Mouse (Mus musculus) ES-Bruce4 (cell line): ENCODE measurements around the gene Rbms3. TPM values are rescaled to one million over a fixed set of nuclear protein-coding genes. Genes with fewer than 3 reads are reported as not detected.

ENCODE experiments used
- H3K27ac ChIP-seq: 2 replicates; pipeline ENCODE4 v1.5.1; 2012; ENCODE audit warnings: low read length, inconsistent platforms; ENCODE audit not compliant: insufficient read depth
- H3K27me3 ChIP-seq: 2 replicates; pipeline ENCODE4 v1.6.1; 2012; ENCODE audit warnings: mild to moderate bottlenecking, low read length, inconsistent platforms; ENCODE audit not compliant: control insufficient read depth, poor library complexity, insufficient read depth, severe bottlenecking
- H3K36me3 ChIP-seq: 2 replicates; pipeline ENCODE4 v1.6.1; 2012; ENCODE audit warnings: inconsistent platforms, mild to moderate bottlenecking, low read length, moderate library complexity; ENCODE audit not compliant: control insufficient read depth, poor library complexity, insufficient read depth, severe bottlenecking
- H3K4me1 ChIP-seq: one replicate; pipeline ENCODE4 v1.8.1; 2011; ENCODE audit warnings: low read length; ENCODE audit not compliant: control insufficient read depth, insufficient read depth
- H3K4me3 ChIP-seq: 2 replicates; pipeline ENCODE4 v1.5.1; 2011; ENCODE audit warnings: low read depth, mild to moderate bottlenecking, low read length
- H3K9ac ChIP-seq: 2 replicates; pipeline ENCODE4 v1.6.1; 2012; ENCODE audit warnings: low read depth, mild to moderate bottlenecking, inconsistent platforms; ENCODE audit not compliant: poor library complexity, severe bottlenecking
- H3K9me3 ChIP-seq: replicated peaks from 2 replicates; pipeline ENCODE4 v1.6.1; 2012; ENCODE audit warnings: mild to moderate bottlenecking, low read length, inconsistent platforms; ENCODE audit not compliant: control insufficient read depth, poor library complexity, insufficient read depth, severe bottlenecking
- CTCF ChIP-seq: IDR thresholded peaks from one replicate; pipeline ENCODE4 v1.8.1; 2011; ENCODE audit warnings: low read depth, low read length
- EP300 ChIP-seq: IDR thresholded peaks from 2 replicates; pipeline ENCODE4 v1.6.1; 2011; ENCODE audit warnings: low read depth, low read length; ENCODE audit not compliant: insufficient read depth
- POLR2A ChIP-seq: IDR thresholded peaks from one replicate; pipeline ENCODE4 v1.8.1; 2011; ENCODE audit warnings: low read length; ENCODE audit not compliant: insufficient read depth
- polyA plus RNA-seq: library from polyadenylated mRNA; stranded (reverse); fragments of >200 nt; gene quantifications from 2 replicates; pipeline ENCODE4 v1.2.4, GENCODE M21; 2011; ENCODE audit warnings: low read depth; ENCODE audit not compliant: missing spikeins, insufficient read depth, insufficient read length

Rbms3 gene
- polyA plus RNA-seq, 1 experiment: 1.8 TPM

DNA sequence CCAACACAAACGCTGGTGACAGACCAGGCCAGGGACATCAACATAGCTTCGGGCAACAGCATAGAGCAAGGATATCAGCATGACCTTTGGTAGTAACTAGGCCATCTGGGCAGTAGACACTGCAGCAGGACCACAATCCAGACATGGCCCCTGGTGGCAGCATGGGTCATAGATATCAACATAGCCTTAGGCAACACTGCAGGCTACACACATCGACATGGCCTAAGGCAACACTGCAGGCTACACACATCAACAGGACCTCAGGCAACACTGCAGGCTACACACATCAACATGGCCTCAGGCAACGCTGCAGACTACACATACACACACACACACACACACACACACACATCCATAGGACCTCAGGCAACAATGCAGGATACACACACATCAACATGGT lies 261.7 kb downstream of the Rbms3 start:
- Histone ChIP-seq H3K9ac (no peak overlapping the region), H3K9me3 (no peaks in the 10 kb centered on the region), H3K4me3 (no peak overlapping the region), H3K27me3 (no peaks in the 10 kb centered on the region), H3K4me1 (no peaks in the 10 kb centered on the region), H3K27ac (no peak overlapping the region), H3K36me3 (no peaks in the 10 kb centered on the region)
- TF ChIP-seq POLR2A: no peak
- no peak for TF ChIP-seq EP300
- no peak for TF ChIP-seq CTCF

DNA sequence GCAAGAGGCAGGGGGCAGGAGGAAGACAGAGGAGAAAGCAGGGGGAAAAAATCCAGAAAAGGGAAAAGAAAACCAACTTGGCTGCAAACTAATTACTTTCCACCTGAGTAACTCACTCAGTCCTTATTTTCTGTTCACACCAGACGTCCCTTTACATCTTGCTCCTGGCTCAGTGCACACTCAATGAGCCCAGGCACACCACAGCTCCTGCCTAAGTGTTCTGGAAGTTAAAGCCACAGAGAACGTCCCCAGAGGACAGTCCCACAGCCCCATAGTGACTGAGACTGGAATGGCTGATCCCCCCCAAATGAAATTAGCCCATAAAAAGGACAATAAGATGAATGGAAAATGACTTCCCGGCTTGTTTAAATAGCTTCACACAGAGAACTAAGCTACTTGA lies 265.1 kb downstream of the Rbms3 start:
- Histone ChIP-seq H3K9ac (no peak overlapping the region), H3K4me1 (no peaks in the 10 kb centered on the region), H3K9me3 (no peaks in the 10 kb centered on the region), H3K27me3 (no peaks in the 10 kb centered on the region), H3K27ac (no peak overlapping the region), H3K4me3 (no peak overlapping the region), H3K36me3 (no peaks in the 10 kb centered on the region)
- TF ChIP-seq CTCF: no peak

DNA sequence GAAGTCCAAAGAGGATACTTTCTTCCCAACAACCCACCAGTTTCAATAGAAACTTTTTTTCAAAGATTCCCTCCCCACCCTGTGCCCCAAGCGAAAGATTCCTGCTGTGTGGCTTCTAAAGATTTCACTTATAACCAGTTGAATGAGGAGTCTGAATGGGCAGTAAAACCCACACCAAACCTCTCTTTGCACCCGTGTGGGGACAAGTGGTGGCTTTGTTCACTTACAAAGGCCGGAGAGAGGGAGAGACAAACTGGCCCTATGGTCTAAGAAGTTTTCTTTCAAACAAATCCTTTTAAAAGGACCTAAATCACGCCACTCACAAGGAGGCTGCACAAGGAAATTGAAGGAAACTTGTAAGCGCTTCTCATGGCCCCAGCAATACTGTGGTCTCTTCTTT lies 268.3 kb downstream of the Rbms3 start:
- H3K4me3 ChIP-seq: no peak overlapping the region
- TF ChIP-seq CTCF: no peak
- no peak for TF ChIP-seq EP300
- TF ChIP-seq POLR2A: no peak
- H3K9me3 ChIP-seq: no peaks in the 10 kb centered on the region
- H3K9ac ChIP-seq: no peak overlapping the region
- no peaks in the 10 kb centered on the region for H3K27me3 ChIP-seq
- H3K36me3 ChIP-seq: no peaks in the 10 kb centered on the region
- no peak overlapping the region for H3K27ac ChIP-seq
- H3K4me1 ChIP-seq: no peaks in the 10 kb centered on the region

DNA sequence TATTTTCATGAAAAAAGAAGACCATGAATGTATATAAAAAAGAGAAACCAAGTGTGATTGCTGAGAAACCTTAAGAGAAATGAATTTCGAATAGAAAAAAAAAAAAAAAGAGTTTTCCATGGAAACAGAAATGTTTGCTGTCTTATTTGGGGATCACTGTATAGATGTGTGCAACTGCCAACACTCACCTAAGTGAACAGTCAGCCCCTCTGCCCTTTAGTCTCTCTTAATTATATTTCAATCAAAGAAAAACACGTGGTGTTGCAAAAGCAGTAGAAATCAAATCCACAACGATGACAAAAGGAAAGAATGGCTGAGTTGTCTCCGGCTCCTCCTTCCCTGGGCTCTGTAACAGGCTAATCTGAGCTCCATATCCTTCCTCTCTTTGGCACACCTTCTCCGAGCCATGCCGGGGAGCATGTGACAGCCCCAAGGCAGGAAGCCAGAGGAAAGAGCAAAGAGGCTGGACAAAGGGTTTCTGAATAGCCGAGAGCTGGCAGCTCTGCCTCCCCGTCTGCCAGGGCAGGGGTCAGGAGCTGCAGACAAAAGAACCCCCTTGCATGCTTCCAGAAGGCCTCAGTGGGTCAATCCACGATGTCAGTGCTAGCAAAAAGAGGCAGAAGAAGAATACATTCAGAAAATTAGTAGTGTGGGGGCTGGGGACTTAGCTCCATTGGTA lies 272.8 kb downstream of the Rbms3 start:
- Histone ChIP-seq H3K4me1 (no peaks in the 10 kb centered on the region), H3K4me3 (no peak overlapping the region), H3K9ac (no peak overlapping the region), H3K9me3 (no peaks in the 10 kb centered on the region), H3K27ac (no peak overlapping the region), H3K27me3 (no peaks in the 10 kb centered on the region), H3K36me3 (no peaks in the 10 kb centered on the region)
- TF ChIP-seq CTCF: no peak
- no peak for TF ChIP-seq EP300
- no peak for TF ChIP-seq POLR2A

DNA sequence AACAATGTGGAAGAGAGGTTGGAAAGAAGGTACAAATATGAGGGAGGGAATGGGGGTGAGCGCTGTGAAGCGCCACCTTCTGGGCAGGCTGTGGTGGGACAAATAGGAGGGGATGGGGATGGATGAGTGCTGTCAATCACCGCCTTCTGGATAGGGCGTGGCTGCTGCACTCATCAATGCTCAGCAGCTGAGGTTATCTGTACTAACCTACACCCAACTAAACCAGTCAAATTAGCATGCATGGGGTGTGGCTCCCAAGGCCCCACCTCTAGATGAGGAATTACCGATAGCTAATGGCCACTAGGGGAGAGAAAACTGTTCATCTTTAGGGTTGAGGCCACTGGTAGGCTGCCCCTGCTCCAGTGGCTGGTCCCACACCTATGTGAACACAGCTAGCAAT lies 274.2 kb downstream of the Rbms3 start:
- H3K4me1 ChIP-seq: no peaks in the 10 kb centered on the region
- no peaks in the 10 kb centered on the region for H3K27me3 ChIP-seq
- no peak overlapping the region for H3K4me3 ChIP-seq
- H3K27ac ChIP-seq: no peak overlapping the region
- H3K9me3 ChIP-seq: no peaks in the 10 kb centered on the region
- no peaks in the 10 kb centered on the region for H3K36me3 ChIP-seq
- TF ChIP-seq CTCF (peak; percentile 67), POLR2A (no peak)
- H3K9ac ChIP-seq: no peak overlapping the region

DNA sequence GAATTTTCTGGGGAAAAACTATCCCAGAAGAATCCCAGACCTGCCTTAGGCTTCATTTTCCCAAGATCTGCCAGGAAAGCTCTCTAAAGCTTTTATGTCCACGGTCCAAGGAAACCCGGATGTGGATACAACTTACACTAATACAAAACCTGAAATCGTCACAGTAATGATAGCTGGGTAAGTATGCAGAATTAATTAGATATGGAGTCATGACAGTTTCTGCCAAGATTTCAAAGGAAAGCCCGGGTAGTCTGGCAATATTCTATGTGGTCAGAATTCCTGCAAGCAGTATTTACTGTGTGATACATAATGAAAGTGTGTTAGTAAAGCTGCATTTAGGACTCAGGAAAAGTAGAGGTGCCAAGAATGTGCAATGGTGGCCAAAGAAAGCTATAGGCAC lies 287.4 kb downstream of the Rbms3 start:
- TF ChIP-seq EP300 (no peak), CTCF (no peak), POLR2A (no peak)
- Histone ChIP-seq H3K27me3 (no peaks in the 10 kb centered on the region; the same call in 1 of the 2 replicates), H3K4me3 (no peak overlapping the region), H3K9me3 (no peaks in the 10 kb centered on the region), H3K9ac (no peak overlapping the region), H3K36me3 (no peaks in the 10 kb centered on the region), H3K4me1 (no peaks in the 10 kb centered on the region), H3K27ac (no peak overlapping the region)
